Mouse (Mus musculus): ENCODE results near the gene Aqp2.

The Aqp2 gene

GRCm38 (mm10) chr15:99618595-99618994 lies 39.7 kb downstream of the Aqp2 start:
- no peak for DNase-seq (ENCODE audit: low spot score in 2 of 2)

- DNase-seq (ENCODE audit: low spot score in 2 of 2), result no peak
Measured at GRCm38 (mm10) chr15:99619821-99620220, 41.0 kb downstream of the Aqp2 start.

- DNase-seq (ENCODE audit: low spot score in 2 of 2), result no peak
Measured at GRCm38 (mm10) chr15:99622063-99622462, 43.2 kb downstream of the Aqp2 start.

GRCm38 (mm10) chr15:99631618-99632017 lies 52.8 kb downstream of the Aqp2 start:
- DNase-seq (ENCODE audit: low spot score in 2 of 2), result no peak
